Mouse (Mus musculus): ENCODE results near the gene Wdfy1. TPM values are rescaled to one million over a fixed set of nuclear protein-coding genes. Genes with fewer than 3 reads are reported as not detected.

Wdfy1 gene
- polyA plus RNA-seq, 1 experiment from 2014 or later: 69.8 TPM

- Histone ChIP-seq H3K4me3 (ENCODE audit: low read depth, low read length) (peak overlapping the region; percentile 76), H3K4me1 (ENCODE audit: control insufficient read depth, insufficient read depth, low read length) (peaks cover 14% of the 10 kb centered on the region), H3K36me3 (ENCODE audit: control insufficient read depth, insufficient read depth, low read length) (no peaks in the 10 kb centered on the region), H3K27me3 (replicated peaks; ENCODE audit: control insufficient read depth, insufficient read depth, low read length) (no peaks in the 10 kb centered on the region), H3K27ac (ENCODE audit: low read depth, low read length) (no peak overlapping the region), H3K9me3 (replicated peaks; ENCODE audit: control insufficient read depth, low read length) (no peaks in the 10 kb centered on the region), H3K9ac (ENCODE audit: low read length) (peak overlapping the region; percentile 86), H3K4me2 (ENCODE audit: low read length) (peak overlapping the region; percentile 74)
- no peak for DNase-seq (ENCODE audit: low spot score)
- 66% methylated on average over 16 of the region's 16 CpGs for WGBS
- no peak for ATAC-seq
These were observed 13.4 kb downstream of the Wdfy1 start for GRCm38 (mm10) chr1:79762282-79763250.

- Histone ChIP-seq H3K9ac (ENCODE audit: low read length) (peak overlapping the region; percentile 86), H3K27ac (ENCODE audit: low read depth, low read length) (no peak overlapping the region), H3K4me3 (ENCODE audit: low read depth, low read length) (peak overlapping the region; percentile 76), H3K27me3 (replicated peaks; ENCODE audit: control insufficient read depth, insufficient read depth, low read length) (no peaks in the 10 kb centered on the region), H3K36me3 (ENCODE audit: control insufficient read depth, insufficient read depth, low read length) (no peaks in the 10 kb centered on the region), H3K4me2 (ENCODE audit: low read length) (peak overlapping the region; percentile 74), H3K9me3 (replicated peaks; ENCODE audit: control insufficient read depth, low read length) (no peaks in the 10 kb centered on the region), H3K4me1 (ENCODE audit: control insufficient read depth, insufficient read depth, low read length) (peaks cover 14% of the 10 kb centered on the region)
- peak; percentile 43 for ATAC-seq
- 0% methylated on average over 6 of the region's 6 CpGs for WGBS
- no peak for DNase-seq (ENCODE audit: low spot score)
These were observed 14.0 kb downstream of the Wdfy1 start for GRCm38 (mm10) chr1:79761917-79762271.

- peak; percentile 98 for ATAC-seq
- H3K27ac ChIP-seq (ENCODE audit: low read depth, low read length): no peak overlapping the region; the same call in 1 of the 2 replicates
- WGBS: under 1% methylated on average over 64 of the region's 65 CpGs
These were observed 14.6 kb downstream of the Wdfy1 start for GRCm38 (mm10) chr1:79761106-79761916.

GRCm38 (mm10) chr1:79760656-79761055, 15.3 kb downstream of the Wdfy1 start:
- Histone ChIP-seq H3K4me1 (ENCODE audit: control insufficient read depth, insufficient read depth, low read length) (peaks cover 14% of the 10 kb centered on the region), H3K4me2 (ENCODE audit: low read length) (peak overlapping the region; percentile 74), H3K9me3 (replicated peaks; ENCODE audit: control insufficient read depth, low read length) (no peaks in the 10 kb centered on the region), H3K9ac (ENCODE audit: low read length) (peak overlapping the region; percentile 86), H3K27ac (ENCODE audit: low read depth, low read length) (no peak overlapping the region), H3K27me3 (replicated peaks; ENCODE audit: control insufficient read depth, insufficient read depth, low read length) (no peaks in the 10 kb centered on the region), H3K36me3 (ENCODE audit: control insufficient read depth, insufficient read depth, low read length) (no peaks in the 10 kb centered on the region), H3K4me3 (ENCODE audit: low read depth, low read length) (peak overlapping the region; percentile 76)
- WGBS: 4% methylated on average over 11 of the region's 11 CpGs
- DNase-seq (ENCODE audit: low spot score) (no peak), ATAC-seq (peak; percentile 4; the same call in 1 of the 2 replicates)

More at GRCm38 (mm10) chr1:79761106-79761916, 14.6 kb downstream of the Wdfy1 start:
- Histone ChIP-seq H3K36me3 (ENCODE audit: control insufficient read depth, insufficient read depth, low read length) (no peaks in the 10 kb centered on the region), H3K9ac (ENCODE audit: low read length) (peak overlapping the region; percentile 86), H3K4me3 (ENCODE audit: low read depth, low read length) (peak overlapping the region; percentile 76), H3K9me3 (replicated peaks; ENCODE audit: control insufficient read depth, low read length) (no peaks in the 10 kb centered on the region), H3K27me3 (replicated peaks; ENCODE audit: control insufficient read depth, insufficient read depth, low read length) (no peaks in the 10 kb centered on the region), H3K4me2 (ENCODE audit: low read length) (peak overlapping the region; percentile 74), H3K4me1 (ENCODE audit: control insufficient read depth, insufficient read depth, low read length) (peaks cover 14% of the 10 kb centered on the region)
- DNase-seq (ENCODE audit: low spot score): peak; percentile 94

GRCm38 (mm10) chr1:79759436-79759972, 16.4 kb downstream of the Wdfy1 start:
- Histone ChIP-seq H3K4me1 (ENCODE audit: control insufficient read depth, insufficient read depth, low read length) (peaks cover 14% of the 10 kb centered on the region), H3K27ac (ENCODE audit: low read depth, low read length) (no peak overlapping the region), H3K9me3 (replicated peaks; ENCODE audit: control insufficient read depth, low read length) (no peaks in the 10 kb centered on the region), H3K4me3 (ENCODE audit: low read depth, low read length) (no peak overlapping the region), H3K9ac (ENCODE audit: low read length) (no peak overlapping the region), H3K4me2 (ENCODE audit: low read length) (peak overlapping the region; percentile 36), H3K36me3 (ENCODE audit: control insufficient read depth, insufficient read depth, low read length) (no peaks in the 10 kb centered on the region), H3K27me3 (replicated peaks; ENCODE audit: control insufficient read depth, insufficient read depth, low read length) (no peaks in the 10 kb centered on the region)
- DNase-seq (ENCODE audit: low spot score) (no peak), ATAC-seq (no peak)
- 55% methylated on average over 5 of the region's 5 CpGs for WGBS

- WGBS: 45% methylated on average over 2 of the region's 2 CpGs
- H3K4me2 ChIP-seq (ENCODE audit: low read length): no peak overlapping the region
- H3K27me3 ChIP-seq (replicated peaks; ENCODE audit: control insufficient read depth, insufficient read depth, low read length): no peaks in the 10 kb centered on the region
- no peak overlapping the region for H3K27ac ChIP-seq (ENCODE audit: low read depth, low read length)
- no peaks in the 10 kb centered on the region for H3K9me3 ChIP-seq (replicated peaks; ENCODE audit: control insufficient read depth, low read length)
- peaks cover 14% of the 10 kb centered on the region for H3K4me1 ChIP-seq (ENCODE audit: control insufficient read depth, insufficient read depth, low read length)
- ATAC-seq: no peak
- H3K36me3 ChIP-seq (ENCODE audit: control insufficient read depth, insufficient read depth, low read length): no peaks in the 10 kb centered on the region
- no peak for DNase-seq (ENCODE audit: low spot score)
- H3K4me3 ChIP-seq (ENCODE audit: low read depth, low read length): no peak overlapping the region
- no peak overlapping the region for H3K9ac ChIP-seq (ENCODE audit: low read length)
These were observed 16.9 kb downstream of the Wdfy1 start for GRCm38 (mm10) chr1:79759006-79759405.

DNA sequence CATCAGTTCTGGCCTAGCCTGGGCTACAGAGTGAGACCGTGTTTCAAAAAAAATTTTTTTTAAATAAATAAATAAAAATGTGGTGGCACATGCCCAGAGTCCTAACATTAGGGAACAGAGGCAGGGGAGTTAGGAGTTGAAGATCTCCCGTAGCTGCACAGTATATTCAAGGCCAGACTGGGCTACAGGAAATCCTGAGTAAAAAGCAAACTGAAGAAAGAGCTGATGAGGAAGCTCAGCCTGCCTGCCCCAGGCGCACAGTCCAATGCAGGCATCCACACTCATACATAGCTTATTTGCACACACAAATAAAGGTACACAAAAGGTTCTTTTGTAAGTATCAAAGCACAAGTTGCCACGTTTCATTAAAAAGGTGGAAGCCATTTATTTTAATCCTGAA, 18.3 kb downstream of the Wdfy1 start:
- WGBS: 72% methylated on average over 4 of the region's 4 CpGs
- no peaks in the 10 kb centered on the region for H3K36me3 ChIP-seq (ENCODE audit: control insufficient read depth, insufficient read depth, low read length)

DNA sequence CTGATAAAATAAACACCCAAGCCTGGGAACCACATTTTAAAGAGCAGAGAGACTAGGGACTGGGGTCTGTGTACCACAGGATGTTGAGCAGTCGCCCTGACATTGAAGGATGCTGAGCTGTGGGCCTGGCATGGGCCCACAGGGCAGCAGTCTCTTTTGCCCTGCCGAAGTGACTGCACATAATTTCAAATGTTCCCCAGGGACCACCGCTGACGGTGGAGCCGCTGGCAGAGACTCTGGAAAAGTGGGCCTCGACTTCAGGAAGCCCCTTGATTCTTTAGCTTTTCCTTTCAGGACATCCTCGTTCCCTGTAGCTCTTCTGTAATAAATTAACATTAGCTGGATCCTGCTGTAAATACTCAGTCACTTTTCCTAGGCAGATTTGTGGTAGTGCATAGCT, 18.8 kb downstream of the Wdfy1 start:
- no peaks in the 10 kb centered on the region for H3K9me3 ChIP-seq (replicated peaks; ENCODE audit: control insufficient read depth, low read length)
- DNase-seq (ENCODE audit: low spot score) (no peak), ATAC-seq (no peak)
- no peaks in the 10 kb centered on the region for H3K27me3 ChIP-seq (replicated peaks; ENCODE audit: control insufficient read depth, insufficient read depth, low read length)
- no peaks in the 10 kb centered on the region for H3K36me3 ChIP-seq (ENCODE audit: control insufficient read depth, insufficient read depth, low read length)
- H3K9ac ChIP-seq (ENCODE audit: low read length): no peak overlapping the region
- 77% methylated on average over 7 of the region's 7 CpGs for WGBS
- H3K4me2 ChIP-seq (ENCODE audit: low read length): no peak overlapping the region
- peaks cover 13% of the 10 kb centered on the region for H3K4me1 ChIP-seq (ENCODE audit: control insufficient read depth, insufficient read depth, low read length)
- no peak overlapping the region for H3K27ac ChIP-seq (ENCODE audit: low read depth, low read length)
- no peak overlapping the region for H3K4me3 ChIP-seq (ENCODE audit: low read depth, low read length)

More for the DNA sequence above, 18.3 kb downstream of the Wdfy1 start:
- Histone ChIP-seq H3K9ac (ENCODE audit: low read length) (no peak overlapping the region), H3K27ac (ENCODE audit: low read depth, low read length) (no peak overlapping the region), H3K4me2 (ENCODE audit: low read length) (no peak overlapping the region), H3K4me3 (ENCODE audit: low read depth, low read length) (no peak overlapping the region), H3K9me3 (replicated peaks; ENCODE audit: control insufficient read depth, low read length) (no peaks in the 10 kb centered on the region), H3K27me3 (replicated peaks; ENCODE audit: control insufficient read depth, insufficient read depth, low read length) (no peaks in the 10 kb centered on the region), H3K4me1 (ENCODE audit: control insufficient read depth, insufficient read depth, low read length) (peaks cover 14% of the 10 kb centered on the region)
- DNase-seq (ENCODE audit: low spot score): no peak
- no peak for ATAC-seq
